Mouse (Mus musculus) forebrain, postnatal 0 days (tissue): ENCODE results near the gene Mlana. TPM values are rescaled to one million over a fixed set of nuclear protein-coding genes. Genes with fewer than 3 reads are reported as not detected.

Experiments
- ATAC-seq: fragments of 200-750 bp; cut with Nextera tagmentation; 2 replicates; pipeline ENCODE4 v1.8.0; 2017; ENCODE audit warnings: mild to moderate bottlenecking, moderate library complexity
- DNase-seq: peaks from one replicate; pipeline ENCODE4 v3.0.0-alpha.2; 2015
- H3K27ac ChIP-seq: fragments of 300-500 bp; sonication (generic); 2 replicates; pipeline ENCODE4 v1.5.1; 2014; ENCODE audit warnings: low read depth, mild to moderate bottlenecking, antibody characterized with exemption, low read length, moderate library complexity, mixed read lengths
- H3K27me3 ChIP-seq: fragments of 300-500 bp; sonication (generic); 2 replicates; pipeline ENCODE4 v1.6.1; 2014; ENCODE audit warnings: mild to moderate bottlenecking, low read length, mixed read lengths; ENCODE audit not compliant: insufficient read depth
- H3K36me3 ChIP-seq: fragments of 300-500 bp; sonication (generic); 2 replicates; pipeline ENCODE4 v1.6.1; 2014; ENCODE audit warnings: mild to moderate bottlenecking, moderate library complexity; ENCODE audit not compliant: insufficient read depth
- H3K4me1 ChIP-seq: fragments of 300-500 bp; sonication (generic); 2 replicates; pipeline ENCODE4 v1.6.1; 2014; ENCODE audit warnings: antibody characterized with exemption; ENCODE audit not compliant: insufficient read depth
- H3K4me2 ChIP-seq: fragments of 300-500 bp; sonication (generic); 2 replicates; pipeline ENCODE4 v1.6.1; 2014; ENCODE audit warnings: low read depth, mild to moderate bottlenecking, moderate library complexity
- H3K4me3 ChIP-seq: fragments of 300-500 bp; sonication (generic); 2 replicates; pipeline ENCODE4 v1.5.1; 2014; ENCODE audit warnings: low read depth, low read length, mixed read lengths
- H3K9ac ChIP-seq: fragments of 300-500 bp; sonication (generic); 2 replicates; pipeline ENCODE4 v1.6.1; 2014; ENCODE audit warnings: mild to moderate bottlenecking
- H3K9me3 ChIP-seq: fragments of 300-500 bp; sonication (generic); 2 replicates; pipeline ENCODE4 v1.6.1; 2016; ENCODE audit warnings: low read length
- CTCF ChIP-seq: sonication (generic); IDR thresholded peaks from 2 replicates; pipeline ENCODE4 v1.5.1; 2016; ENCODE audit warnings: antibody characterized with exemption, control low read depth, low read depth
- WGBS: fragments of 180-500 bp; shearing (Covaris S2); extraction: QIAGEN DNeasy Blood & Tissue Kit; methylation state at CpG from one replicate; pipeline ENCODE4 v1.1.7; 2014; 5-methylcytosine and 5-hydroxymethylcytosine counted together
- polyA plus RNA-seq: library from polyadenylated mRNA; unstranded; fragments of >200 nt; fragmentation: Nextera tagmentation; extraction: Ambion mirVana; gene quantifications from 2 replicates; pipeline ENCODE4 v1.2.1, GENCODE M21; 2015
- total RNA-seq: library from RNA; depleted of rRNA; stranded (reverse); fragments of >200 nt; gene quantifications from 2 replicates; pipeline ENCODE4 v1.2.3, GENCODE M21; 2014

The Mlana gene
- total and polyA plus RNA-seq, 2 experiments from 2014 or later = not detected

- no peak for DNase-seq
- ATAC-seq = no peak
- H3K4me2 ChIP-seq = no peak overlapping the region
- no peaks in the 10 kb centered on the region for H3K4me1 ChIP-seq
- H3K36me3 ChIP-seq = no peaks in the 10 kb centered on the region
- WGBS = 82% methylated on average over 10 of the region's 10 CpGs
- TF ChIP-seq CTCF = no peak
- H3K27ac ChIP-seq = no peak overlapping the region
- no peaks in the 10 kb centered on the region for H3K27me3 ChIP-seq
- no peak overlapping the region for H3K9ac ChIP-seq
- H3K4me3 ChIP-seq = no peak overlapping the region
- H3K9me3 ChIP-seq = no peaks in the 10 kb centered on the region
These were observed 2.6 kb upstream of the Mlana start for GRCm38 (mm10) chr19:29695071-29695470.

- H3K27me3 ChIP-seq = no peaks in the 10 kb centered on the region
- H3K4me1 ChIP-seq = no peaks in the 10 kb centered on the region
- H3K9ac ChIP-seq = no peak overlapping the region
- H3K9me3 ChIP-seq = no peaks in the 10 kb centered on the region
- DNase-seq (no peak), ATAC-seq (no peak)
- H3K27ac ChIP-seq = no peak overlapping the region
- H3K4me2 ChIP-seq = no peak overlapping the region
- H3K4me3 ChIP-seq = no peak overlapping the region
- 97% methylated on average over 4 of the region's 4 CpGs for WGBS
- TF ChIP-seq CTCF = no peak
- no peaks in the 10 kb centered on the region for H3K36me3 ChIP-seq
These were observed 1.3 kb upstream of the Mlana start for GRCm38 (mm10) chr19:29696309-29696708.

- H3K9me3 ChIP-seq = no peaks in the 10 kb centered on the region
- H3K27me3 ChIP-seq = no peaks in the 10 kb centered on the region
- no peak overlapping the region for H3K9ac ChIP-seq
- no peak overlapping the region for H3K27ac ChIP-seq
- no peak overlapping the region for H3K4me2 ChIP-seq
- no peak for TF ChIP-seq CTCF
- H3K36me3 ChIP-seq = no peaks in the 10 kb centered on the region
- DNase-seq (no peak), ATAC-seq (no peak)
- H3K4me1 ChIP-seq = no peaks in the 10 kb centered on the region
- H3K4me3 ChIP-seq = no peak overlapping the region
These were observed 784 bp upstream of the Mlana start for GRCm38 (mm10) chr19:29696840-29697239.

DNA sequence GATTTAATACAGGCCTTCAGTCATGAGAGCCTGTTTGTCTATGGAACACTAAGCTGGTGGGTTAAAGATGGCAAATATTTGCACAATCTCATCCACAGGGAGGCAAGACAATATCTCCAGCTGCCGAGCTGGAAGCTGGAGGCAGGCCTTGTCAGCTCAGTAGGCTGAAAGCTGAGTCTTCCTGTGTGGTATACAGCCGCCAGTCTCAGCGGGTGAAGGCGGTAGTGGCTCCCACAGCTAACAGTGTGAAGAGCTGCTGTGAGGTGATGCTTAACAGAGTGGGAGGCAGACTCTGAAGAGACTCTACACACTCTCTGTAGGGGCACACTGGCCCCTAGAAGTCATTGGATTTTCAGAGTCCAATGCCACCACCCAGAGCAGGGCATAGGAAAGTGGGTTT is 4.1 kb downstream of the Mlana start:
- H3K27ac ChIP-seq = no peak overlapping the region
- H3K4me3 ChIP-seq = no peak overlapping the region
- no peak for ATAC-seq
- TF ChIP-seq CTCF = no peak
- H3K4me2 ChIP-seq = no peak overlapping the region
- no peaks in the 10 kb centered on the region for H3K4me1 ChIP-seq
- no peak overlapping the region for H3K9ac ChIP-seq
- H3K27me3 ChIP-seq = no peaks in the 10 kb centered on the region
- no peak for DNase-seq
- H3K9me3 ChIP-seq = no peaks in the 10 kb centered on the region
- H3K36me3 ChIP-seq = no peaks in the 10 kb centered on the region
- 77% methylated on average over 4 of the region's 4 CpGs for WGBS

- no peak overlapping the region for H3K4me3 ChIP-seq
- no peak overlapping the region for H3K9ac ChIP-seq
- DNase-seq (no peak), ATAC-seq (no peak)
- H3K36me3 ChIP-seq = no peaks in the 10 kb centered on the region
- WGBS = 94% methylated on average over 13 of the region's 13 CpGs
- no peak overlapping the region for H3K4me2 ChIP-seq
- no peaks in the 10 kb centered on the region for H3K27me3 ChIP-seq
- TF ChIP-seq CTCF = no peak
- no peaks in the 10 kb centered on the region for H3K9me3 ChIP-seq
- H3K4me1 ChIP-seq = no peaks in the 10 kb centered on the region
- no peak overlapping the region for H3K27ac ChIP-seq
These were observed 6.8 kb downstream of the Mlana start for GRCm38 (mm10) chr19:29704436-29704835.

GRCm38 (mm10) chr19:29707314-29707898 is 9.8 kb downstream of the Mlana start:
- Histone ChIP-seq H3K27me3 (no peaks in the 10 kb centered on the region), H3K36me3 (no peaks in the 10 kb centered on the region), H3K27ac (no peak overlapping the region), H3K4me3 (no peak overlapping the region), H3K4me1 (no peaks in the 10 kb centered on the region), H3K9ac (no peak overlapping the region), H3K9me3 (no peaks in the 10 kb centered on the region), H3K4me2 (no peak overlapping the region)
- TF ChIP-seq CTCF = no peak
- no peak for ATAC-seq
- 91% methylated on average over 9 of the region's 9 CpGs for WGBS
- DNase-seq = no peak

DNA sequence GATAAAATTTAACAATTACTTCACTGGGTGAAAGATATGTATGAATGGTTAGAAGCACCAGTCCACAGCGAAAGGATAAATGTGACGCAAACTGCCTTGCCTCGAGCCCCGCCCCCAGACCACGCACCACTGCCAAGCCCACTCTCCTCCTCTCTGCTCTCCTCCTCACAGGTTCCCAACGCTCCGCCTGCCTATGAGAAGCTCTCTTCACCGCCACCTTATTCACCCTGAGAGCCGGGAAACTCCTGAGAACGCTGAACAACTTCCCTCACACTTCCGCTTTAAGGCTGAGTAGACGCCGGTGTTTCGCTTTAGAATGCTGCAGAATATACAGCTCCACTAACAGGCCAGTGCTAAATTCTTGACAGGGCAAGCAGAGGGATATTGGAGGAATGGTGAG is 10.4 kb downstream of the Mlana start:
- no peaks in the 10 kb centered on the region for H3K36me3 ChIP-seq
- H3K4me1 ChIP-seq = no peaks in the 10 kb centered on the region
- no peak for ATAC-seq
- TF ChIP-seq CTCF = no peak
- no peaks in the 10 kb centered on the region for H3K27me3 ChIP-seq
- no peak overlapping the region for H3K9ac ChIP-seq
- WGBS = 67% methylated on average over 14 of the region's 14 CpGs
- no peak overlapping the region for H3K4me3 ChIP-seq
- no peak overlapping the region for H3K27ac ChIP-seq
- no peaks in the 10 kb centered on the region for H3K9me3 ChIP-seq
- no peak overlapping the region for H3K4me2 ChIP-seq
- no peak for DNase-seq
